Mouse (Mus musculus) splenic B cell, adult 2 months (primary cell): Measurements from ENCODE around the gene Vmn1r66.
"Not testable (repeated sequence)": the region's sequence is repeated elsewhere in the genome, so short reads cannot be mapped to it uniquely, and the experiment has no call there.

Experiments
- DNase-seq: peaks from one replicate; pipeline ENCODE4 v3.0.0-alpha.2; 2011; ENCODE audit warnings: low read depth, low spot score
- H3K27me3 ChIP-seq: 2 replicates; pipeline ENCODE4 v1.6.1; 2012; ENCODE audit warnings: mild to moderate bottlenecking, low read length, moderate library complexity, mixed read lengths; ENCODE audit not compliant: control insufficient read depth, poor library complexity, insufficient read depth, severe bottlenecking
- H3K36me3 ChIP-seq: 2 replicates; pipeline ENCODE4 v1.6.1; 2012; ENCODE audit warnings: mild to moderate bottlenecking, low read length, moderate library complexity, mixed read lengths; ENCODE audit not compliant: control insufficient read depth, poor library complexity, insufficient read depth, severe bottlenecking

Vmn1r66 gene

GRCm38 (mm10) chr7:10277906-10278305 is at the start of gene Vmn1r66:
TSS of gene Vmn1r66 (minus strand) at chr7:10278006.
- DNase-seq, result no peak
- H3K27me3 ChIP-seq, result no peaks in the 10 kb centered on the region
- H3K36me3 ChIP-seq, result no peaks in the 10 kb centered on the region

DNA sequence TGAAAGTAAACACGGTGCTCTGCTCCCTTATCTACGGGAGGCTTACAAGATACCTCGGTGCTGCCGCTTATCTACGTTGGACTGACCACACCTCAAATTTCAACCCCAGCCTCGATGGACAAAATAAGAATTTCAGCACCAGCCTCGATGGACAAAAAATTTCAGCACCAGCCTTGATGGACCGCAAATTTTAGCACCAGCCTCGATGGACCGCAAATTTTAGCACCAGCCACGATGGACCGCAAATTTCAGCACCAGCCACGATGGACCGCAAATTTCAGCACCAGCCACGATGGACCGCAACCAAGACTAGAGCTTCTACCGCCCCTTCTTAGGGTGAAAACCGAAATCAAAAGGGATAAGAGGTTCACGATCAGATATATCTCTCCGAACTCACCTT is 47.7 kb upstream of the Vmn1r66 start:
- not testable (repeated sequence) for DNase-seq, H3K27me3 ChIP-seq, H3K36me3 ChIP-seq

DNA sequence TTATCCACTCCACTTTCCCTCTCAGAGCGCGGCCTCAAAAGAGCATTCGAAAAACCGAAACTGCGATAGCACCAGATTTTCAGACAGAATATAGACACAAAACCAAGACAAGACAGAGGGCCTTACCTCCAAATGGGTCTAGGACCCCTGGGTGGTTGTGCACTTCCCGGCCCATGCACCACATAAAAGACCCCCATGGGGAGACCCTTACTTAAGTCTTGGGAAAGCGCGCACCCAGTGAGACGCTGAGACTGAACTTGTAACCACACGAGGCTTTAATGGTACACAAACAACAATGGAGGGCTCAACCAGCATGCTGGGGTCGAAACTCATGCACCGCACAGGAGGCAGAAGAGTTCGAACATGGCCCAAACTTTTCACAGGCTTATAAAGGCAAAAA is 25.7 kb downstream of the Vmn1r66 start:
- Histone ChIP-seq H3K36me3 (no peaks in the 10 kb centered on the region), H3K27me3 (no peaks in the 10 kb centered on the region)
- DNase-seq, result no peak

GRCm38 (mm10) chr7:10249146-10249545 is 28.7 kb downstream of the Vmn1r66 start:
- no peak for DNase-seq
- Histone ChIP-seq H3K36me3 (no peaks in the 10 kb centered on the region), H3K27me3 (no peaks in the 10 kb centered on the region)
